Mouse (Mus musculus) CH12.LX (cell line): ENCODE results near the gene Slc44a4.

Experiments used
- CTCF ChIP-seq, 2 experiments: IDR thresholded peaks in 1 of 2; conservative IDR thresholded peaks in 1 of 2; 2 replicates each; pipeline ENCODE4 v1.5.1; 2011 to 2012; ENCODE audit warnings: low read depth in 2 of 2, low read length in 2 of 2, improper control_type of control experiment in 1 of 2, inconsistent platforms in 1 of 2, mild to moderate bottlenecking in 1 of 2, moderate library complexity in 1 of 2
- EP300 ChIP-seq: IDR thresholded peaks from 2 replicates; pipeline ENCODE4 v1.6.1; 2011; ENCODE audit warnings: low read length, improper control_type of control experiment
- HCFC1 ChIP-seq: IDR thresholded peaks from 2 replicates; pipeline ENCODE4 v1.6.1; 2012; ENCODE audit warnings: low read depth, mild to moderate bottlenecking, inconsistent platforms, low read length, improper control_type of control experiment
- JUND ChIP-seq: conservative IDR thresholded peaks from 2 replicates; pipeline ENCODE4 v1.6.1; 2011; ENCODE audit warnings: low read depth, low read length, improper control_type of control experiment
- POLR2A ChIP-seq: IDR thresholded peaks from 2 replicates; pipeline ENCODE4 v1.6.1; 2011; ENCODE audit warnings: low read depth, mild to moderate bottlenecking, improper control_type of control experiment, low read length
- POLR2AphosphoS2 ChIP-seq: IDR thresholded peaks from 2 replicates; pipeline ENCODE4 v1.6.1; 2011; ENCODE audit warnings: low read depth, low read length, improper control_type of control experiment
- USF1 ChIP-seq: IDR thresholded peaks from 2 replicates; pipeline ENCODE4 v1.6.1; 2014; ENCODE audit warnings: low read depth, mild to moderate bottlenecking, inconsistent platforms, low read length, improper control_type of control experiment
- USF2 ChIP-seq: conservative IDR thresholded peaks from 2 replicates; pipeline ENCODE4 v1.6.1; 2011; ENCODE audit warnings: low read depth, low read length, improper control_type of control experiment
- ZC3H11A ChIP-seq: IDR thresholded peaks from 2 replicates; pipeline ENCODE4 v1.6.1; 2012; ENCODE audit warnings: low read depth, mild to moderate bottlenecking, inconsistent platforms, low read length, improper control_type of control experiment
- ZMIZ1 ChIP-seq: IDR thresholded peaks from 2 replicates; pipeline ENCODE4 v1.6.1; 2012; ENCODE audit warnings: low read depth, mild to moderate bottlenecking, inconsistent platforms, low read length, improper control_type of control experiment
- ZNF384 ChIP-seq: IDR thresholded peaks from 2 replicates; pipeline ENCODE4 v1.6.1; 2012; ENCODE audit warnings: low read depth, low read length, improper control_type of control experiment, inconsistent platforms

- no peak for TF ChIP-seq USF1
- no peak for TF ChIP-seq ZMIZ1
- TF ChIP-seq POLR2A = no peak
- TF ChIP-seq CTCF (conservative IDR thresholded peaks at IDR 0.05 in 1 of 2, IDR thresholded peaks at IDR 0.05 in 1 of 2; ENCODE audit: low read depth in 2 of 2, low read length in 2 of 2) = peak; percentile 9 to 63; a peak in 2 of 4 replicates
- no peak for TF ChIP-seq ZNF384
- no peak for TF ChIP-seq JUND
- no peak for TF ChIP-seq POLR2AphosphoS2
- TF ChIP-seq EP300 = no peak
- no peak for TF ChIP-seq ZC3H11A
- TF ChIP-seq USF2 = no peak
- TF ChIP-seq HCFC1 = no peak
Observed at GRCm38 (mm10) chr17:34922939-34923338, 8.7 kb downstream of the Slc44a4 start.
